Mouse (Mus musculus): ENCODE measurements around the gene Gpr160.

- no peak; a peak in 1 of 6 replicates for TF ChIP-seq CTCF (IDR thresholded peaks at IDR 0.05 in 2 of 3, conservative IDR thresholded peaks at IDR 0.05 in 1 of 3; ENCODE audit: control insufficient read depth in 1 of 3, insufficient read depth in 1 of 3, low read depth in 2 of 3, low read length in 3 of 3, poor library complexity in 1 of 3, severe bottlenecking in 1 of 3)
- TF ChIP-seq ELF1 (IDR thresholded peaks at IDR 0.05; ENCODE audit: low read depth, low read length) = no peak
These were observed 22.5 kb upstream of the Gpr160 start for GRCm38 (mm10) chr3:30833254-30833653.
